Mouse (Mus musculus) adrenal gland, adult 18-20 months (tissue): Measurements from ENCODE around the gene Kmt5c. TPM values are rescaled to one million over a fixed set of nuclear protein-coding genes. Genes with fewer than 3 reads are reported as not detected.

ENCODE experiments used
- DNase-seq, 2 experiments: peaks; one replicate each; pipeline ENCODE4 v3.0.0; 2021 to 2022; ENCODE audit warnings: low spot score in 2 of 2
- total RNA-seq, 2 experiments: library from RNA; stranded (reverse); gene quantifications; 1 replicate in 1 of 2; 2 replicates in 1 of 2; pipeline ENCODE4 v1.2.3; 2021

The Kmt5c gene
- total RNA-seq, 2 experiments from 2014 or later, result 34.5 to 35.3 TPM

DNA sequence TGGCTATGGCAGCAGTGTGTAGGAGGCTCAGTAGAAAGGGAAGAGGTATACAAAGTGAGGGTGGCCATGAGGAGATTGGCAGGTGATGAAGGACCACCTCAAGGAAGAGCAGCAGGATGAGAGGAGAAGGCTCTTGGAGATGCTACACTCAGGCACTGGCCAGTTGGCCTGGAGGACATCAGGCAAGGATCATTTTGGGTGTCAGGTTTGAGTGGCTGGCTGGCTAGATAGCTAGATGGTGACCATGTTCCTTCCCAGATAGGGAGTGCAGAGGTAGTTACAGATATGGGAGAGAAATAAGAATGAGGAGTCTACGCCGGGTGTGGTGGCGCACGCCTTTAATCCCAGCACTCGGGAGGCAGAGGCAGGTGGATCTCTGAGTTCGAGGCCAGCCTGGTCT is 5.0 kb downstream of the Kmt5c start:
- DNase-seq, result no peak

GRCm38 (mm10) chr7:4746326-4746980 is 6.5 kb downstream of the Kmt5c start:
- no peak for DNase-seq

DNA sequence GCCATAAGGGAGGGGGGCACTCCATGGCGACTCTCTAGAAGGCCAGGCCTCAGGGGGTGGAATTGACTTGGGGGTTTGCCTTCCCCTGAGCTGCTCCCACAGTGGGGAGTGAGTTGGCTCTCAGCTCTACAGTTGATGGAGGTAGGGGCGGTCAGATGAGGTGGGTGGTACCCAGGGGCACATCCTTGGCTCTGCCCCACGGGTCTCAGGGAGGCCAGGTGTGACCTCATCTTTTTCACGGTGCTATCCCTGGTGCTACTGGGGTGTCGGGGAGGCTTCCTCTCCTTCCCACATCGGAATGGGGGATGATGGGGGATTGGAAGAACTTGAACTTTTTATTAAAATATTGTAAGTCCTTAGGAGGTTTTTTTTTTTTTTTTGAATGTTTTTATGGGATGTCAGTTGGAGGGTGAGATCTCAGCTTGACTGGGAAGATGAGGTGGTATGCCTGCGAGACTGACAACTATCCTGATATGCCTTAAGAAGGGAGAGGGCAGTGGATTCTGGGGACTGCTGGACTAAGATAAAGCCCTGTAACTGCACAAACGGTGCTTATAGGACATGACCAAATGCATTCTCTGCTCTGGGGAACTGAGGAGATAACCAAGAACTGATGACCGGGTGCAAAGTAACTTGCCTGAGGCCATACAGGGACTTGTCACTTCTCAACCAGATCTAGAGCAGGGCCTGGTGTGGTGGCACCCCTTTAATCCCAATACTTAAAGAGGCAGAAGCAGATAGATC is 7.4 kb downstream of the Kmt5c start:
- DNase-seq, result no peak

DNA sequence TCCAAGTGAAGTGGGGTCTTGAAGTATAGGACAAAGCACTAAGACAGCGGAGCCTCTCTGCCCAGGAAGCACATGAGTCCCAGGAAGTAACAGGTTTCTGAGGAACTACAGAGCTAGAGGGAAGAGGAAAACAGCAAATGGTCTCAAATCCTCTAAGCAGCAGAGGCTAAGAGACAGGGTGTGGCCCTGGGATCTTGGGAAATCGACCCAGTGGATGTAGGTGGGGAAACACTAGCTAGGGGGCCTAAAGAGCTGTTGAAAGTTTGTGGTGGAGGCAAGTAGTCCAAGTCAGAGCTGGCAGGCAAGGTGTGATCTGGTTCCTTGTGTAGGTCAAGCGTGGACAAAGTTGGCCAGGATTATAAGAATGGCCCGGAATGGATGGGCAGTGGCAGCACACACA is 8.4 kb downstream of the Kmt5c start:
- no peak for DNase-seq

DNA sequence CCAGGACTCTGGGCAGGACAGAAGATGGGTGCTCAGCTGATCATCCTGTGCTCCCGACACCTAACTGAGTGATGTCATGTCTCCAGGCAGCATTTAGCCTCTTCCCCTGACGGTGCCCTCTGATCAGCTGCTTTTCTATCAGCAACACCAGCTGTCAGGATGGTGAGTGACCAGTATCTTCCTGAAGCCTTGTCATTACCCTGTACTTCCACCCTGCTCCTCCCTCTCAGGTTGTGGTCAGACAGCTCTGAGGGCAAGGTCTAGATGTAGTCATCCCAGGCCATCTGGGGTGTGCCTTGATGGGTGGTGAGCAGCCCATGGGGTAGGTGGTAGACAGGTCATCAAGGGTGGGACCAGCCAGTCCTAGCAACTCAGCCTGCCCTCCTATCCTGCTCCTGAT is 9.3 kb downstream of the Kmt5c start:
- no peak for DNase-seq

- no peak for DNase-seq
Observed at GRCm38 (mm10) chr7:4751971-4752820, 12.3 kb downstream of the Kmt5c start.

GRCm38 (mm10) chr7:4752821-4753570 is 13.1 kb downstream of the Kmt5c start, which contains the start of gene Cox6b2:
TSS of gene Cox6b2 (minus strand) at chr7:4753094.
- DNase-seq, result peak; percentile 26 to 49

DNA sequence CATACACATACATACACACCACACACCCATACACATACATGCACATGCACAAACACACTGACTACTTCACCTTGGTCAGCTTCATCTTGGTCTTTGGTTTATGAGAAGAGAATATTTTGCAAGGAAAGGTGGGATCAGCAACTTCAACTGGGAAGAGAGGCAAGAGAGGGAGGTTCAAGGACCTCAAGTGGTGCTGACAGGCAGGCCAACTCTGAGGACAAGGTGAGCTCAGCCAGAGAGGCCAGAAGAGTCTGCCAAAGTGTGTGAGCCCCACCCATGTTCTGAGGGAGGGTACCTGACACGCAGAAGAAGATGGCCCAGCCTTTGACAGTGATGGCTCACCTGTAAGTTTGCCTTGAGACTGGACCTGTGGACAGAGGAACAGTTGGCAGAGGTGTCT is 19.8 kb downstream of the Kmt5c start:
- DNase-seq, result no peak

GRCm38 (mm10) chr7:4764946-4765710 is 25.2 kb downstream of the Kmt5c start:
- DNase-seq, result no peak

GRCm38 (mm10) chr7:4771202-4771601 is 31.3 kb downstream of the Kmt5c start, which contains the start of gene Fam71e2:
TSS of gene Fam71e2 (minus strand) at chr7:4771302.
- no peak for DNase-seq

DNA sequence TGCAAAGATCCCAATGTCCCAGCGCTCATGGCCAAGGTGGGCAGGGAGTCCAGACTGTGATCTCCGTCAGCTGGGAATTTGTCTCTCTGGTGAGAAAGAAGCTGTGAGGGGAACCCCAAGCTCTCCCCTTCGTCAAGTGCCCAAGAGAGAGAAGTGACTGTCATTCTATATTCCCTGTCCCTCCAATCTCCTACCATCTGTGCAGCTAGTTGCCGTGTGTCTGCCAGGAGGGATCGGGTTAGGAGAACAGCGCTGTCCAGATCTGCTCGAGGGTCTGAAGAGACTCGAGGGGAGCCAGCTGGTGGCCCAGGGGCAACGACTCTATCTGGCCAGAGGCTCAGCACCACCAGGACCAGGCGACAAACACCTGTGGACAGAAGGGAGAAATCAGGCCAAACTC is 36.2 kb downstream of the Kmt5c start:
- no peak for DNase-seq

DNA sequence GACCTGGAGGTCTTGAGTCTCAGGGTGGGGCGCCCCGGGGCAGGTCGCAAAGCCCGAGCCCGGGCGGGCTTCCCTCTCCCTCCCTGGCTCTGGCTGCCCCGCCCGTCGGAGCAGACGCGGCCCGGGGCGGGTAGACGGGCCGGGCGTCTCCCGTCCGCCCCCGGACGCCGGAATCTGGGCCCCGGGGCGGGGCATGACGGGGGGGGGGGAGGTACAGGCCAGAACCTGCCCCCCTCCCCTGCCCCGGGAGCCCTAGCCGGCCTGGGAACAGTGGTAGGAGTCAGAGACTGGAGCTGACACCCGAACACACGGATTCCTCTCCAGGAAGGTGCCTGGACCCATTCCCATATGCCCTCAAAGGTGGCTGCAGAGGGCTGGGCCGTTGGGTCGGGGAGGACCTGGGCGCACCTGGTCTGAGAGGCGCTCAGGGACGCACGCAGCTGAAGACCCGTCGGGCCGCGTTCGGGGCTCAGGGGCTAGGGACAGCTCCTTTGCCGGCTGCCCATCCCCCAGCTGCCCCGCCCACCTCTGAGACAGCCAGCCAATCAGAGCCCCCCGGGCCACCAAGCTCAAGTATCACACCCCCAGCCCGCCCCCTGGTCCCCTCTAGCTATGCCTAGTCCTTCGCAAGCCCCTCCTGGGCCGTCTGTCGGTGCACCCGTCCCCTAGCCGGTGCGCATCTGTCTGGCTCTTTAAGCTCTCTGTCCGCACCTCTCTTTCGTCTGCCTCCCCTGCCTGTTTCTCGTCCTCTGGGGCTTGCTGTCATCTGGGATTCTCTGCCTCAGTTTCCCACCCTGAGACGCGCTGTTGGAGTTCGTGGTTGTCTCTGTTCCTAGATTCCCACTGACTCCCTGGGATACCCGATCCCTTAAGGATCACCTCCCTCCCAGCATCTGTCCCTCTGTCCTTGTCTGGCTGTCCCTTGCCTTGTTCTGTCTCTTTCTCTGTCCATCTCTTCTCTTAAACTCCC is 37.2 kb downstream of the Kmt5c start:
- DNase-seq, result peak; percentile 43 to 53

- no peak for DNase-seq
Observed at GRCm38 (mm10) chr7:4777851-4778637, 38.1 kb downstream of the Kmt5c start.

- DNase-seq, result no peak
Observed at GRCm38 (mm10) chr7:4779921-4780320, 40.0 kb downstream of the Kmt5c start.

GRCm38 (mm10) chr7:4782130-4782529 is 42.2 kb downstream of the Kmt5c start:
- no peak for DNase-seq

- no peak for DNase-seq
Observed at GRCm38 (mm10) chr7:4782759-4783158, 42.8 kb downstream of the Kmt5c start, which contains the start of the genes Il11 and Tmem190. TSS of gene Il11 (minus strand) at chr7:4782859. TSS of gene Tmem190 (plus strand) at chr7:4782937.

DNA sequence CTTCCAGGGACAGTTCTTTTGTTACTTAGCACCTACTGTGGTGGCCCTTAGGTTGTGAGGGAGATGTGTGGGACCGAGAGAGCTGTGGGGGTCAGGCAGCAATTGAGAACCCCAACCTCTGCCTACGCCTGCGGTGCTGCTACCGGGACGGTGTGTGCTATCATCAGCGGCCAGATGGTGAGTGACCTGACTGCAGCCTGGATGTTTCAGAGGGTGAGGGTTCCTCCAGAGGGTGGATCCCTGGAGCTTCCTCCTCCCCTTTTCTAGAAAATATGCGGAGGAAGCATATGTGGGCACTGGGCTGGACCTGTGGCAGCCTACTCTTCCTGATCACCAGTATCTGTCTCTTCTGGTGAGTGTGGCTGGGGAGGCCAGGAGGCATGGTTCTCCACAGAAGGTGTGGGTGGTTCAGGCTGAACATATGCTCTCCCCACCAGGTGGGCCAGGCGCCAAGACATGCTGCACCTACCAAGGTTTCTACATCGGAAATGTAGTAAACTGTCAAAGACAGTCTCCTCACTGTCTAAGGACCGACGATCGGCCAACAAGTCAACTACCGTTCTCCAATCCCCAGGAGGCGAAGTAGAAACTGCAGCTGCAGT is 43.9 kb downstream of the Kmt5c start:
- DNase-seq, result no peak
